Mouse (Mus musculus) layer of hippocampus, adult 2 months (tissue): ENCODE data around the gene Scarf2. TPM values are rescaled to one million over a fixed set of nuclear protein-coding genes. Genes with fewer than 3 reads are reported as not detected.

Experiments used
- DNase-seq, 2 experiments: peaks; one replicate each; pipeline ENCODE4 v3.0.0; 2022; ENCODE audit warnings: low spot score in 2 of 2
- H3K27ac ChIP-seq: fragments of 200-600 bp; 2 replicates; pipeline ENCODE4 v1.8.1; 2022
- H3K4me3 ChIP-seq: fragments of 200-600 bp; 2 replicates; pipeline ENCODE4 v1.8.1; 2022; ENCODE audit warnings: mild to moderate bottlenecking
- CTCF ChIP-seq: fragments of 200-600 bp; conservative IDR thresholded peaks from 2 replicates; pipeline ENCODE4 v1.8.1; 2022; ENCODE audit warnings: antibody characterized with exemption, mild to moderate bottlenecking, moderate library complexity
- total RNA-seq, 2 experiments: library from RNA; stranded (reverse); gene quantifications; 2 replicates each; pipeline ENCODE4 v1.2.3; 2021

Scarf2 gene
- total RNA-seq, 2 experiments from 2014 or later, result 2.5 to 2.7 TPM

DNA sequence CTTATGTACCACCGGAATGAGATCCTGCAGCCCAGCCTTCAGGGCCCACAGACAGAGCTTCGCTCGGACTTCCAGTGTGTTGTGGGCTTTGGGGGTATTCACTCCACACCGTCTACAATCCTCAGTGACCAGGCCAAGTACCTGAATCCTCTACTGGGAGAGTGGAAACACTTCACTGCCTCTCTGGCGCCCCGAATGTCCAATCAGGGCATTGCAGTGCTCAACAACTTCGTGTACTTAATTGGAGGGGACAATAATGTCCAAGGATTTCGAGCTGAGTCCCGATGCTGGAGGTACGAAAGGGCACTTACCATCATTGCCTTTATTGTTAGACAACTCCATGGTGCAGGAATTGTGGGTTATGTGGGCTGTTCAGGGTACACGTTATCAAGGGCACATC lies 20.3 kb upstream of the Scarf2 start:
- no peak for DNase-seq
- Histone ChIP-seq H3K27ac (no peak overlapping the region), H3K4me3 (no peak overlapping the region)
- TF ChIP-seq CTCF, result peak; percentile 82

DNA sequence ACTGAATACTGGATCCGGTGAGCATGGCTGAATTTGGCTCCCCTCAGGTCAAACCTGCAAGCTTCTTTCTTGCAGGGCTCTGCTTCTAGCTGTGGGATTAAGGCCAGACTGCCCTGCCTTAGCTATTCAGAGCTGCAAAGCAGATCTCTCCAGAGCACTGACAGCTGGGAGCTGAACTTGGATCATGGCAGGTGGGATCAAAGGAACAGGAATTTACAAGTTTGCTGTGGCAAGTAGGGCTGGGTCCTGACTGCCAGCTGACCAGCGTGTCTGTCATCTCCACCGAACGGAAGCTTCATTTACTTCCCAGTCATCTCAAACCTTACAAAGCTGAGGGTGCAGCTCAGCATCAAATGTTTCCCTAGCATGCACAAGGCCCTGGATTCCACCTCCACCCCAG lies 18.9 kb upstream of the Scarf2 start:
- TF ChIP-seq CTCF, result no peak
- Histone ChIP-seq H3K27ac (no peak overlapping the region), H3K4me3 (no peak overlapping the region)
- DNase-seq, result no peak

DNA sequence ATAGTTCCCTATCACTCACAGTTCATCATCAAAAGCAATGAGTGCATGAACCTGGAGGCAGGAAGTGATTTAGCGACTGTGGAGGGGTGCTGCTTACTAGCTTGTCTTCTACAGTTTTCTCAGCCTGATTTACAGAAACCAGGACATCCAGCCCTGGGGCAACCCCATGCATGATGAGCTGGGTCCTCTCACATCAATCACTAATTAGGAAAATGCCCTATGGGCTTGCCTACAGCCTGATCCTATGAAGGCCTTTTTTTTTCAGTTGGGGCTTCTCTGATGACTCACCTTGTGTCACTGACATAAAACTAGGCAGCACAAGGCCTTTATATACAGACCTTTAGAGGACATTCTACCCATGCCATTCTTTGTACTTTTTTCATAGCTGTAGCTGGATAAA lies 17.4 kb upstream of the Scarf2 start:
- no peak for DNase-seq
- H3K27ac ChIP-seq, result no peak overlapping the region
- no peak overlapping the region for H3K4me3 ChIP-seq
- TF ChIP-seq CTCF, result no peak

DNA sequence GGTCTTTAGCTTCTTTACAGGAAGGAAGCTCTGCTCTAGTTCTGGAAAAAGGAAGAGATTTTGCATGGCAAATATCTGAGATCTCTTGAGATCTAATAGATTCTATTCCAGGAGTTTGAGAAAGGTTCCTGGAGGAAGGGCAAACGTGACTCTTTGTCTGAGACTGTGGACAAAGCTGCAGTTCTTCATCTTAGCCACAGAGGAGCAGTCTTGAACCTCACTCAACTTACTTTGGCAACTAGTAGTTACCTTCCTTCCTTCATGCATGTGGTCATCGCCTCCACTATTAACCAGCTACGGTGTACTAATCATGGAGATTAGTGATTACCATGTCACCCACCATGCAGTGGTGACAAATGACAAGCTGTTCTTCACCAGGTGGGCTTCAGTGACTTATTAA lies 11.7 kb upstream of the Scarf2 start:
- Histone ChIP-seq H3K27ac (no peak overlapping the region), H3K4me3 (no peak overlapping the region)
- TF ChIP-seq CTCF, result peak; percentile 74
- no peak for DNase-seq

DNA sequence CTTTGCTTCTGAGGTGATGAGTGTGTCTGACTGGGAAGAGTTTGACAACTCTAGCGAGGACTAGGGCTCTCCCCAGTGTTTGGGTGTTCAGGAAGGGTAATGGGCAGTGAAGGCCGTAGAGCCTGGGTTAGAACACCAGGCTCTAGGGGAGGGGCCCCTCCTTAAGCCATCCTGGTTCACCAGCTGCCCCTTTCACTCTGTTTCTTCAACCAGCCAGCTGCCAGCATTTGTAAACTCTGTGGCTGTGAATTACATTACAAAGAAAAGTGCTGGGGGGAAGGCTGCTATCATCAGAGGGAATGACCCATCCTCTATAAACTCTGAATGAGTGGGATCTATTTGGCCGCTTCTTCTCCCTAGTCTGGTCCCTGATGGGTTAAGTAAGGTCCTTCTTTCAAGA lies 4.4 kb upstream of the Scarf2 start:
- Histone ChIP-seq H3K4me3 (no peak overlapping the region), H3K27ac (no peak overlapping the region)
- no peak for TF ChIP-seq CTCF
- DNase-seq, result no peak

DNA sequence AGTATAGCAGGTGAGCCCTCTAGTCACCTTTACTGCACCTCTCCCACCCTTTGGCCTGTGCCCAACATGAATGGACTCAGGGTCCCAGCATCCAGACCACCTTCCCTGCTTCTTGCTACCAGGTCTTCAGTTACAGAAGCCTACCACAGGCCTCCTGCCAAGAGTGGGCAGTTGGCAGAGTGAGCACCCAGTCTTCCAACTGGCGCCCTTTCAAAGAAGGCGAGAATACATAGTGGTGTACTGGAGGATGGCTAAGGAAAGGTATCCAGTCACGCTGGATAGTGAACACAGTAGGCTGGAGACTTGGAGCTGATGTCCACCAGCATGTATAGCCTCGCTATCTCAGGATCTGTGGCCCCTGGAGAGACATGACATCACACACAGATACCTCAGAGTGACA lies 3.0 kb upstream of the Scarf2 start:
- no peak overlapping the region for H3K4me3 ChIP-seq
- no peak for DNase-seq
- TF ChIP-seq CTCF, result no peak
- no peak overlapping the region for H3K27ac ChIP-seq

DNA sequence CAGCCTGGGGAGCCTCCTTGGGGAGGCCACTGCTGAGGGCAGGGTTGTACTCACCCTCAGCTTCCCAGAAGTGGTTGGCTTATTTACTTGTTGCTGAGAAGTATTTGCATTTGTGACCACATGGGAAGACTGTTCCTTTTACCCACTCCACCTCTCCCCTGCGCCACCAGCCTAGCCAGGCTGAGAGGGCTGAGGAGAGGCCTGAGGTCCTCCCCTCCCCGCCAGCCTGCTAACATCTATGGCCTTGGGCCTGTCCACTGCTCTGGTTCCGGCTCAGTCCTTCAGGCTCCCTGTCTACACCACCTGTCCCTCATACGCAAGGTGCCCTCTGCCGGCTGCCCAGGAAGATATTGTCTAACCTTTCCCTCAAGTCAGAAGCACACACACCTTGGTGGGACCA lies 1.4 kb upstream of the Scarf2 start:
- DNase-seq, result no peak
- H3K4me3 ChIP-seq, result no peak overlapping the region
- H3K27ac ChIP-seq, result no peak overlapping the region
- TF ChIP-seq CTCF, result no peak

DNA sequence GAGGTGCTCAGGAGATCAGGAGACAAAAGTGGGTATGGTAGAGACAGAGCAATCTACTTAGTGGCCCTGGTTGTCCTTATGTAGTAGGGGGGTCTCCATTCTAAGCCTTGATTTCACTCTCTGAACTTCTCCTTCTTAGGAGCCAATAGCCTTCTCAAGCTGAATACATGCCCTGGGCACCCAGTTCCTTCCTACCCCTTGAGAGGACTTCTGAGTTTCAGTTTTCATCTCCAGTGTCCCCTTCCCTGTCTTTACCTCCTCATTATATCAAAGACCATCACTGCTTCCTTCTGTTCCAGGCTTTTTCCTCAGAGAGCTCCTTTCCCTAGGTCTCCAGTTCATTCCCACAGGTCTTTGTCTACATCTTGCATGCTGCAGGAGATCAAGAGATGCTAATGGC lies 563 bp upstream of the Scarf2 start:
- TF ChIP-seq CTCF, result no peak
- no peak for DNase-seq
- no peak overlapping the region for H3K4me3 ChIP-seq

DNA sequence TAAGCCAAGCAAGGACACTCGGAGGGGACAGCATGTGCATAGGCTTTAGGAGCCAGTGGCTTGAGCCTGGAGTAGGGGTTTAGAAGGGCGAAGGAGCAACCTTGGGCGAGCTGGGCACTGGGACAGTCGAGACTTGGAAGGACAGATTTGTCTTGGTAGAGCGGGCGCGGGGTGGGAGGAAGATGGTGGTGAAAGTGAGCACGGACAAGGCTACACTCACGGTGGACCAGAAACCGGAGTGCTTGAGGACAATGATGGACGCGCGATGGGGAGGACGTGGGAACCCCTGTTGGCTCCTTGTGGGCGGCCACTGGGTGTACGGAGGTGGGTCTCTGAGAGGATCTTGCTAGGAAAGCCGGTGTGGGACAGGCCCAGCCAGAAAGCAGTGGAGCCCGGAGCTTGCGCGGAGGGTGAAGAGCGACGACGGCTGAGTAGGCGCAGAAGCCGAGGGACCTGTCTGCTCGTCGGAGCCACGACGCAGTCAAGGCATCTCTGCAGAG lies 780 bp downstream of the Scarf2 start:
- no peak overlapping the region for H3K27ac ChIP-seq
- no peak for DNase-seq
- no peak for TF ChIP-seq CTCF
- H3K4me3 ChIP-seq, result peak overlapping the region; percentile 45

More for the DNA sequence above, 563 bp upstream of the Scarf2 start:
- H3K27ac ChIP-seq, result no peak overlapping the region

DNA sequence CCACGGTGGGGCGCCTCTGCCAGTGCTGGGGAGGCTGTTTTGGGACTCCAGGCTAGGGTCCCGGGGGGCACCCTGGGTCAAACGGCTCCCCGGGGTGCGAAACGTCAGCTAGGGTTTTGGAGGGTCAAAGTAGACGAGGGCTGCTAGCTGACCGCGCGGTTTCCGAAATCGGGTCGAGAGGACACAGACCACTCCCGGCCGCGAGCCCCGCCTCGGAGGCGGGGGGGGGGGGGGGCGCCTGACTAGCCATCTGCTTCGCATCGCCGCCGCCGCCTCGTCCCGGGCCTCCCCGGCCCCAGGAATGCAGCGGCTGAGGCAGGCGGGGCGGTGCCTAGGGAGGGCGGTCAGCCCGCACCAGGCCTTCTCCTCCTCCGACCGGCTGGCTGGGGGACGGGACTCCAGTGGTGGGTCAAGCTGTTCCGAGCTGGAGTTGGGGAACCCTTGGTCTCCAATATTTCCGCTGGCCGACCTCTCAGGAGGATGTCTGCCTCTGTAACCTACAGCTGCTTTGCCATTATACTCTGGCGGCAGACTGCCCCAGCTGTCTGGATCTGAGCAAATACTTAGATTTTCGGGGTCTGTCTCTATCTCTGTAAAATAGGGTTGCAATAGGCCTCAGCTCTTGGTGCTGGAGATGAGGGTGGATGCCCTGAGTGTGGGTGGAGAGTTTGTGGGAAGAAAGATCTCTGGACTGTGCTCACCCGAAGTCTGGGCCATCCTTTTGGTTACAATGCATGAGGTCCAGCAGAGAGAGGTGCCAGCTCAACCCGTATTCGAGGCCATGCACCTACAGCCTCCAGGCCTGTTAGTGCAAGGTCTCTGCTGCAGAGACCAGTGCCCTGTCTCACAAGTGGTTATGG lies 1.5 kb downstream of the Scarf2 start:
- no peak for DNase-seq
- Histone ChIP-seq H3K27ac (no peak overlapping the region), H3K4me3 (peak overlapping the region; percentile 45; the same call in 1 of the 2 replicates)
- no peak for TF ChIP-seq CTCF

DNA sequence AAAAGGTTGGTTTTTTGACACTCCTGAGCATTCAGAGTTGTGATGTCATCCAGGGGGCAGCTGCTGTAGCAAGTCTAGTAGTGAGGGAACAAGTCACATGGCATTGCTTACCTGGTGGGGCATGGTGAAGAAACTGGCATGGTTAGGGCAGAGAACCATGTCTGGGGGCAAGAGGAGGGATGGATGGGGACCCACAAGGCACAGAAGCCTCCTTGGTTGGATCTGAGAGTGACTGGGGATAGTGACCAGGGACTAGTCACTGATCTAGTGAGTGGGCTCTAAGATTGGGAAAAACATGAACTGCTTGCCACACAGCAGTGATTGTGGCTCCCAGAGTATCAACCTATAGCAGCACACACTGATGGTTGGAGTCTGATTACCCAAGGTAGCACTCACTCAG lies 2.5 kb downstream of the Scarf2 start:
- DNase-seq, result no peak
- no peak overlapping the region for H3K4me3 ChIP-seq
- H3K27ac ChIP-seq, result no peak overlapping the region
- TF ChIP-seq CTCF, result no peak

DNA sequence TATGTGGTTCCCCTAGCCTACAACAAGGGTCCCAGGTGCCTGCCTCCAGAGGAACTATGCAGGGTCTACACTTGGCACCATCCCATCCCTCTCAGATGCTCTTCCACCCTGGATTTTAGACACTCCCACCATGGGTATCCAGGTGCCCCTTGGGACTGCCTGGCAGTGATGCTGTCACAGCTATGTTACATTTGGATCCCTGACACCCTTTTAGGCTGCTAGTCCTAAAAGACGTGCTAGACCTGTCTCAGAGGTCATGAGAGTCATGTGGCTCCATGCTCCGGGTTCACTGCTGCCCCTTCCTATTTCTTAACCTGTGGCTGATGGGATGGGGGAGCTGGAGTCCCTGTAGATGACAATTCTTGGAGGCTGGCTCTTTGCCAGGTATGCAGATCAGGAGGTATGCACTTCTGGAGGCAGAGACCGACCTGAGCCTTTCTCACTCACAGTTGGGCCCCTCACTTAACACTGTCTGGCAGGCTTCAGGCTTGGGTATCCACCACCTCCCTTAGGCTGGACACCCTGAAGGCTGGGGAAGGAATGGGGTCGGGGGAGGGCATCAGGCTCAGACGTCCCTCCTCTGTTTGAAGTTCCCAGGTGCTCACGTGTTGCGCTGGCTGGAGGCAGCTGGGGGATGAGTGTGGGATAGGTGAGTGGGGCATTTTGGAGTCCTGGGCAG lies 4.8 kb downstream of the Scarf2 start:
- no peak for DNase-seq
- no peak for TF ChIP-seq CTCF
- Histone ChIP-seq H3K27ac (no peak overlapping the region), H3K4me3 (no peak overlapping the region)

DNA sequence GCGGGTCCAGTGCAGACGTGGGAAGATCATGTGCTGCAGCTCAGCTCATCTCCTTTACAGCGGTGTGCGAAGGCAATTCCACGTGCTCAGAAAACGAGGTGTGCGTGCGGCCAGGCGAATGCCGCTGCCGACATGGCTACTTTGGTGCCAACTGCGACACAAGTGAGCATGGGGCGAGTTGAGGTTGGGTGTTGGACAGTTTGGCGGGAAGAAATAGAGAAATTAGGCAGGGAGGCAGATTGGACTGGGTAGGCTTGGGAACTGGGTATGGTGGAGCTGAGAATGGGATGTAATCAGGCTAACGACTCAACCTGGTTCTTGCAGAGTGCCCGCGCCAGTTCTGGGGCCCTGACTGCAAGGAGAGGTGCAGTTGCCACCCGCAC lies 5.4 kb downstream of the Scarf2 start:
- DNase-seq, result no peak
- Histone ChIP-seq H3K27ac (no peak overlapping the region), H3K4me3 (peak overlapping the region; percentile 51)
- TF ChIP-seq CTCF, result no peak
